Mouse (Mus musculus): ENCODE results near the gene Pnpla3.

- TF ChIP-seq POLR2A (IDR thresholded peaks at IDR 0.05; ENCODE audit: extremely low read depth, insufficient read depth, low read length) (no peak), CTCF (IDR thresholded peaks at IDR 0.05; ENCODE audit: low read depth, low read length) (no peak)
Observed at GRCm38 (mm10) chr15:84209517-84210412, 42.1 kb downstream of the Pnpla3 start.

All from liver, adult 2 months (tissue).